Mouse (Mus musculus) liver, embryonic 12.5 days (tissue): ENCODE data around the gene Disc1. TPM values are rescaled to one million over a fixed set of nuclear protein-coding genes. Genes with fewer than 3 reads are reported as not detected.

Source experiments
- ATAC-seq: fragments of 200-750 bp; cut with Nextera tagmentation; 2 replicates; pipeline ENCODE4 v1.8.0; 2017; ENCODE audit warnings: moderate number of reproducible peaks, mild to moderate bottlenecking, moderate library complexity
- H3K27ac ChIP-seq: fragments of 300-500 bp; sonication (generic); 2 replicates; pipeline ENCODE4 v1.5.1; 2016; ENCODE audit warnings: mild to moderate bottlenecking
- H3K27me3 ChIP-seq: fragments of 300-500 bp; sonication (generic); replicated peaks from 2 replicates; pipeline ENCODE4 v1.6.1; 2016; ENCODE audit warnings: mild to moderate bottlenecking, moderate library complexity
- H3K36me3 ChIP-seq: fragments of 300-500 bp; sonication (generic); 2 replicates; pipeline ENCODE4 v1.6.1; 2016; ENCODE audit warnings: mild to moderate bottlenecking, moderate library complexity
- H3K4me1 ChIP-seq: fragments of 300-500 bp; sonication (generic); 2 replicates; pipeline ENCODE4 v1.6.1; 2016
- H3K4me2 ChIP-seq: fragments of 300-500 bp; sonication (generic); 2 replicates; pipeline ENCODE4 v1.6.1; 2016; ENCODE audit warnings: mild to moderate bottlenecking, moderate library complexity
- H3K4me3 ChIP-seq: fragments of 300-500 bp; sonication (generic); 2 replicates; pipeline ENCODE4 v1.5.1; 2016; ENCODE audit warnings: mild to moderate bottlenecking, moderate library complexity
- H3K9ac ChIP-seq: fragments of 300-500 bp; sonication (generic); 2 replicates; pipeline ENCODE4 v1.6.1; 2016; ENCODE audit warnings: mild to moderate bottlenecking, moderate library complexity
- H3K9me3 ChIP-seq: fragments of 300-500 bp; sonication (generic); replicated peaks from 2 replicates; pipeline ENCODE4 v1.6.1; 2016; ENCODE audit warnings: mild to moderate bottlenecking, moderate library complexity
- WGBS: fragments of 180-500 bp; shearing (Covaris S2); methylation state at CpG from one replicate; pipeline ENCODE4 v1.1.7; 2016; ENCODE audit not compliant: insufficient replicate concordance; 5-methylcytosine and 5-hydroxymethylcytosine counted together
- polyA plus RNA-seq: library from polyadenylated mRNA; unstranded; fragments of >200 nt; fragmentation: Nextera tagmentation; extraction: Ambion mirVana; gene quantifications from 2 replicates; pipeline ENCODE4 v1.2.1, GENCODE M21; 2016

Disc1 gene
- polyA plus RNA-seq, 1 experiment from 2014 or later: 0.56 TPM

DNA sequence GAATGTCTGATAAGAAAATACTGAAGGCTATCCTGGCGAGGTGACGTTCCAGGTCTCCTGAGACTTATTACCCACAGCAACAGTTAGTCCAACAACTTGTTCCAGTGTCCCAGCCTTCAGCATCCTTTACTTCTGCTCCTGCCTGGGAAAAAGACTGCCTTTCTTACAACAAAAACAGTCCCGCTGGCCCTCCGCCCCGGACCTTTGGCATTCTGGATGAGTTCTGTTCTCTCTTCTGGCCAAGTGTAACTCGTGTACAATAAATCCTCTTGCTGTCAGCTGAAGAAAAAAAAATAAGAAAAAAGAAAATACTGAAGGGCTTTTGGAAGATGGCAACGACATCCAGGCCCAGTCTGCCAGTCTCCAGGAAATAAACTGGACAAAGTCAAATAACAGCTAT lies 120.2 kb downstream of the Disc1 start:
- Histone ChIP-seq H3K9ac (no peak overlapping the region), H3K4me1 (no peaks in the 10 kb centered on the region), H3K4me3 (no peak overlapping the region), H3K27me3 (no peaks in the 10 kb centered on the region), H3K27ac (no peak overlapping the region), H3K36me3 (no peaks in the 10 kb centered on the region), H3K9me3 (no peaks in the 10 kb centered on the region), H3K4me2 (no peak overlapping the region)
- WGBS: 68% methylated on average over 7 of the region's 7 CpGs
- ATAC-seq: no peak

DNA sequence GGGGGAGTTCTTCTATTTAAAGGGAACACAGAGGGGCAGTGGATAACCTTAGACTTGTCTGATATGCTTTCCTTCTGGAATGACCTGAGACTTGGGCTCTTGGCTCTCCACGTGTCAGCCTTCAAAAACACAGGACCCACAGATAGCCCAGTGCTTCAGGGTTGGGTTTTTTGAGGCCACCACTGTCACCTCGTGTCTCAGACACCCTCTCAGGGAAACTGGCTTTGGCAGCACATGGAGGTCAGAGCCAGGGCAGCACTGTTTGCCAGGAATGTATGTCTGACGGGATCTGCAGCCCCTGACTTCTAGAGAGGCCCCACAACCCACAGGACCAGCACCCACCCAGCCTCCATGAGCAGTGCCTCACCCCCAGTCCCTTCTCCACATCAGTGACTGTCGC lies 120.9 kb downstream of the Disc1 start:
- 50% methylated on average over 4 of the region's 4 CpGs for WGBS
- no peak overlapping the region for H3K4me3 ChIP-seq
- ATAC-seq: no peak
- no peak overlapping the region for H3K27ac ChIP-seq
- H3K4me2 ChIP-seq: no peak overlapping the region
- no peaks in the 10 kb centered on the region for H3K4me1 ChIP-seq
- H3K9ac ChIP-seq: no peak overlapping the region
- no peaks in the 10 kb centered on the region for H3K36me3 ChIP-seq
- no peaks in the 10 kb centered on the region for H3K27me3 ChIP-seq
- H3K9me3 ChIP-seq: no peaks in the 10 kb centered on the region

DNA sequence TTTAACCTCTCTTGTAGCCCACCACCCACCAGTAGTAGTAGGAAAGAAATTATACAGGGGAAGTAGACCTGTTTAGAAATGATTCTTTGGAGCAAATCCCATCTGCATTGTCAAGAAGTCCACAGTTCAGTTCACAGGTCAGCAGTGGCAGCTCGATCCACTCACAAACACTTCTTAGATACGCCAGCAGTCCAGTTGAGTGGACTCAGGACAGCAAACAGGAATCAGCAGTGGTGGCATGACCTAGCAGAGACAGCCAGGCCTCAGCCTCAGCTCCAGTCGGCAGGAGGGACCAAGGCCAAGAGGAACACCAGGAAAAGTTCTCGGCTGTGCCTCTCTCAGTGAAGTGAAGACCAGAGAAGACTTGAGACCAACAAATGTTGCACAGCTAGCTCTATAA lies 121.7 kb downstream of the Disc1 start:
- Histone ChIP-seq H3K4me2 (no peak overlapping the region), H3K9me3 (no peaks in the 10 kb centered on the region), H3K4me3 (no peak overlapping the region), H3K36me3 (no peaks in the 10 kb centered on the region), H3K27me3 (no peaks in the 10 kb centered on the region), H3K9ac (no peak overlapping the region), H3K27ac (no peak overlapping the region), H3K4me1 (no peaks in the 10 kb centered on the region)
- ATAC-seq: no peak
- WGBS: 61% methylated on average over 4 of the region's 4 CpGs

DNA sequence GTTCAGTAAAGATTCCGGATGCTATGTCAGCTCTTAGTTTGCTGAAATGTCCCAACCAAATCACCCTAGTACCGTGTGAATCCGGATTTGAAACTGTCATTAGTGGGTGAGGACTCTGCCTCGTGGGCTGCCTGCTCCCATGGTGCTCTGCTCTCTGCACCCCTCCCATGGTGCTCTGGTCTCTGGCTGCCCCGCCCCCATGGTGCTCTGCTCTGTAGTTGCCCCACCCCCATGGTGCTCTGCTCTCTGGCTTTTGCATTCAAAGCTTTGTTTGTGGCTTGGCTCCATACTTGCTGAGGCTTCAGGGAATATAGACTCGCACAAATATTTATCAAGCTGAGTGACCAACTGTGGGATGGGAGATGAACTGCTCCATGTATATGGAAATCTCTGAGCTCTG lies 123.1 kb downstream of the Disc1 start:
- Histone ChIP-seq H3K4me2 (no peak overlapping the region), H3K9ac (no peak overlapping the region), H3K36me3 (no peaks in the 10 kb centered on the region), H3K27ac (no peak overlapping the region), H3K27me3 (no peaks in the 10 kb centered on the region), H3K4me3 (no peak overlapping the region), H3K9me3 (no peaks in the 10 kb centered on the region), H3K4me1 (no peaks in the 10 kb centered on the region)
- no peak for ATAC-seq
- 68% methylated on average over 6 of the region's 6 CpGs for WGBS

DNA sequence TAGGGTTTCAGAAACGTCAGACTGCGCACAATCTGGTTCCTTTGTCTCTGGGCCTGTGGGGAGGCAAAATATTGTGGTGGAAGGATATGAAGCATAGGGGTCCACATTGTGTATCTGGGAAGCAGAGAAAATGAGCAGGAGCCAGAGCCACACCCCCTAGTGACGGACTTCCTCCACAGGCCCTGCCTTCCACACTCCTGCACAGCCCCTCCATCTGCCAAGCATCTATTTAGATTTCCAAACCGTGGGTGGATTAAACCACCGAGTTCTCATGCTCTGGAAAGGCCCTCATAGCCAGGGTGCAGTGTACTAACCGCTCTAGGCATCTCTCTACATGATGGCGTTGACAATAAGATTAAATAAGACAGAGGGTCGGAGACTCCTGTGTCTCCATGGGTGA lies 124.0 kb downstream of the Disc1 start:
- WGBS: 67% methylated on average over 8 of the region's 8 CpGs

GRCm38 (mm10) chr8:125183548-125184451 lies 129.8 kb downstream of the Disc1 start:
- Histone ChIP-seq H3K9ac (no peak overlapping the region), H3K4me1 (peaks cover 13% of the 10 kb centered on the region; the same call in 1 of the 2 replicates), H3K4me3 (no peak overlapping the region), H3K36me3 (no peaks in the 10 kb centered on the region), H3K4me2 (no peak overlapping the region), H3K27ac (no peak overlapping the region), H3K9me3 (no peaks in the 10 kb centered on the region), H3K27me3 (no peaks in the 10 kb centered on the region; the same call in 1 of the 2 replicates)
- ATAC-seq: no peak
- WGBS: 19% methylated on average over 17 of the region's 17 CpGs

More for the DNA sequence above, 124.0 kb downstream of the Disc1 start:
- Histone ChIP-seq H3K27ac (no peak overlapping the region), H3K9ac (no peak overlapping the region), H3K4me3 (no peak overlapping the region), H3K4me2 (no peak overlapping the region), H3K9me3 (no peaks in the 10 kb centered on the region), H3K36me3 (no peaks in the 10 kb centered on the region), H3K4me1 (no peaks in the 10 kb centered on the region), H3K27me3 (no peaks in the 10 kb centered on the region)
- no peak for ATAC-seq

GRCm38 (mm10) chr8:125184452-125184817 lies 130.4 kb downstream of the Disc1 start:
- Histone ChIP-seq H3K27ac (no peak overlapping the region), H3K4me3 (no peak overlapping the region), H3K4me1 (peaks cover 13% of the 10 kb centered on the region; the same call in 1 of the 2 replicates), H3K36me3 (no peaks in the 10 kb centered on the region), H3K27me3 (no peaks in the 10 kb centered on the region; the same call in 1 of the 2 replicates), H3K4me2 (no peak overlapping the region), H3K9me3 (no peaks in the 10 kb centered on the region), H3K9ac (no peak overlapping the region)
- no peak for ATAC-seq
- 63% methylated on average over 9 of the region's 9 CpGs for WGBS

- Histone ChIP-seq H3K27ac (no peak overlapping the region), H3K36me3 (no peaks in the 10 kb centered on the region), H3K4me2 (no peak overlapping the region), H3K4me3 (no peak overlapping the region), H3K27me3 (no peaks in the 10 kb centered on the region; the same call in 1 of the 2 replicates), H3K4me1 (peaks cover 13% of the 10 kb centered on the region; the same call in 1 of the 2 replicates), H3K9ac (no peak overlapping the region), H3K9me3 (no peaks in the 10 kb centered on the region)
- ATAC-seq: no peak
- WGBS: 56% methylated on average over 1 of the region's 1 CpGs
Observed at GRCm38 (mm10) chr8:125184881-125185280, 130.9 kb downstream of the Disc1 start.

- Histone ChIP-seq H3K4me3 (no peak overlapping the region), H3K36me3 (no peaks in the 10 kb centered on the region), H3K4me2 (peak overlapping the region; percentile 10; the same call in 1 of the 2 replicates), H3K4me1 (peaks cover 13% of the 10 kb centered on the region; the same call in 1 of the 2 replicates), H3K9me3 (no peaks in the 10 kb centered on the region), H3K9ac (no peak overlapping the region), H3K27me3 (no peaks in the 10 kb centered on the region; the same call in 1 of the 2 replicates), H3K27ac (no peak overlapping the region)
- ATAC-seq: no peak
- 27% methylated on average over 10 of the region's 10 CpGs for WGBS
Observed at GRCm38 (mm10) chr8:125187044-125187443, 133.0 kb downstream of the Disc1 start.

DNA sequence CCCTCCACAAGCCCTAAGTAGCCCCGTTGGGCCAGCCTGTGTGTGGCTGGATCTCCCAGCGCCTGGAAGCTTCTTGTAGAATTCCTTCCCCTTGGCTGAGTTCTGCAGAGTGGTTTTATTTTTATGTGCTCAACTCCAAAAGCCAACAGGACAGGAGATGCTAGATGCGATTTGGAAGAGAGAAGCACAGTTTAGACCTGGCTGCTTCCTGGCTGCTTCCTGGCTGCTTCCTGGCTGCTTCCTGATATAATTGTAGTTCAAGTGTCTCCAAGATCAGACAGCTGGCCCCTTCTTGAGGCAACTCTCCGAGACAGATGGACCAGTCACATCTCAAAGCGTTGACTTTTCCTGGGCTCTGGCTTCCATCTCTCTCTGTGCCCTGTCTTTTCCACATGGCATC lies 139.7 kb downstream of the Disc1 start:
- 52% methylated on average over 5 of the region's 5 CpGs for WGBS

DNA sequence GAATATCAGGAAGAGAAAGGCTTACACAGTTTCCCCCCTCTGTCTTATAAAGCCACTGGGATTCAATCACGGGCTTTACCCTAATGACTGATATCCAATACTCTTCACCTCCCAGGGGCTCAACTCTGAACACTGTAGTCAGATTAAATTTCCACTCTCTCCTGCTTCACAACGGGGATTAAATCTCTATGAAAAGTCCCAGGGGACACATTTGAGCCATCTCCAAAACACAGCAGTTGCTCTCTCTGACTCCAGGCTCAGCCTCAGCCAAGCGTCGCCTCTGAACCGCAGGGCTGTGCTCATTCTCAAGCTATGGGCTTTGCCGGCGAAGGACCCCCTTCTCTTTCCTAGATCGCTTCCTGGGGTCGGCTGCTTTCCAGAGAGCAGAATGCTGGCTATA lies 141.1 kb downstream of the Disc1 start:
- Histone ChIP-seq H3K27ac (no peak overlapping the region), H3K9ac (no peak overlapping the region), H3K4me2 (no peak overlapping the region), H3K27me3 (peaks cover 6% of the 10 kb centered on the region; the same call in 1 of the 2 replicates), H3K9me3 (no peaks in the 10 kb centered on the region), H3K4me3 (no peak overlapping the region), H3K4me1 (0 out of 2 replicates have a peak, but pooled peaks cover 5% of the 10 kb centered on the region), H3K36me3 (no peaks in the 10 kb centered on the region)
- no peak for ATAC-seq
- WGBS: 63% methylated on average over 9 of the region's 9 CpGs

More for the DNA sequence above, 139.7 kb downstream of the Disc1 start:
- Histone ChIP-seq H3K4me1 (no peaks in the 10 kb centered on the region), H3K4me3 (no peak overlapping the region), H3K27ac (no peak overlapping the region), H3K4me2 (no peak overlapping the region), H3K36me3 (no peaks in the 10 kb centered on the region), H3K27me3 (peaks cover 3% of the 10 kb centered on the region; the same call in 1 of the 2 replicates), H3K9me3 (no peaks in the 10 kb centered on the region), H3K9ac (no peak overlapping the region)
- ATAC-seq: no peak

GRCm38 (mm10) chr8:125196573-125197094 lies 142.6 kb downstream of the Disc1 start:
- WGBS: 72% methylated on average over 14 of the region's 14 CpGs
- Histone ChIP-seq H3K4me2 (no peak overlapping the region), H3K27me3 (peaks cover 6% of the 10 kb centered on the region; the same call in 1 of the 2 replicates), H3K9ac (no peak overlapping the region), H3K36me3 (no peaks in the 10 kb centered on the region), H3K9me3 (no peaks in the 10 kb centered on the region), H3K27ac (no peak overlapping the region), H3K4me3 (no peak overlapping the region), H3K4me1 (0 out of 2 replicates have a peak, but pooled peaks cover 5% of the 10 kb centered on the region)
- ATAC-seq: no peak
